Mouse (Mus musculus): ENCODE data around the gene Cpxm2. TPM values are rescaled to one million over a fixed set of nuclear protein-coding genes. Genes with fewer than 3 reads are reported as not detected.

The Cpxm2 gene
- polyA plus RNA-seq, 1 experiment from 2014 or later: 7.7 TPM

GRCm38 (mm10) chr7:132091551-132091950 is 63.0 kb downstream of the Cpxm2 start:
- no peaks in the 10 kb centered on the region for H3K36me3 ChIP-seq (ENCODE audit: insufficient read depth, low read length)
- H3K4me1 ChIP-seq (replicated peaks; ENCODE audit: insufficient read depth, low read length): no peaks in the 10 kb centered on the region
- ATAC-seq (replicated peaks; ENCODE audit: low FRiP score, low read depth): no peak
- no peak overlapping the region for H3K27ac ChIP-seq
- TF ChIP-seq CTCF (IDR thresholded peaks at IDR 0.05; ENCODE audit: low read depth): no peak
- H3K4me3 ChIP-seq (replicated peaks; ENCODE audit: low read depth, low read length): no peak overlapping the region
- no peak overlapping the region for H3K9ac ChIP-seq (ENCODE audit: low read depth, low read length)
- H3K4me2 ChIP-seq (ENCODE audit: low read length): no peak overlapping the region
- H3K9me3 ChIP-seq (replicated peaks; ENCODE audit: low read length): no peaks in the 10 kb centered on the region
- no peaks in the 10 kb centered on the region for H3K27me3 ChIP-seq (ENCODE audit: insufficient read depth, low read length)
- DNase-seq (ENCODE audit: low spot score): no peak
- WGBS: 81% methylated on average over 7 of the region's 7 CpGs

DNA sequence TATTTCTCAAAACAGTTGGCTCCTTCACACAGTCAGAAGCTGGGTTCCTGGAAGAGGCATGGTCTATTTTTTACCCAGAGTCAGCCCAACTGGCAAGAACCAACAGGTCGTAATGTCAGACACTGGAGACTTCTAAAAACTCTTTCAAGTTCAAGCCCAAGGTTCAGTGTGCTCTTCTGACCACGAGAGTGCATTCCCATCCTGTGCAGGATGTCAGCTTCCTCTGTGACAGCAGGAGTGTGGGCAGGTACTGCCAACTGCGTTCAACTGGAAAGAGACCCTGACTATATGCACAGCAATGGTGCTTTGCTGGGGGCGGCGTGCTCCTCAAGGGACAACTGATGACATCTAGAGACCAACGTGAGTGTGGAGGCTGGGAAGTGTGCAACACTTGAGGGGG is 65.9 kb downstream of the Cpxm2 start:
- no peaks in the 10 kb centered on the region for H3K36me3 ChIP-seq (ENCODE audit: insufficient read depth, low read length)
- H3K9ac ChIP-seq (ENCODE audit: low read depth, low read length): no peak overlapping the region
- no peak overlapping the region for H3K27ac ChIP-seq
- no peak overlapping the region for H3K4me2 ChIP-seq (ENCODE audit: low read length)
- H3K4me3 ChIP-seq (replicated peaks; ENCODE audit: low read depth, low read length): no peak overlapping the region
- no peak for DNase-seq (ENCODE audit: low spot score)
- no peak for ATAC-seq (replicated peaks; ENCODE audit: low FRiP score, low read depth)
- whole genome bisulfite sequencing: 52% methylated on average over 6 of the region's 6 CpGs
- no peak for TF ChIP-seq CTCF (IDR thresholded peaks at IDR 0.05; ENCODE audit: low read depth)
- no peaks in the 10 kb centered on the region for H3K4me1 ChIP-seq (replicated peaks; ENCODE audit: insufficient read depth, low read length)
- no peaks in the 10 kb centered on the region for H3K9me3 ChIP-seq (replicated peaks; ENCODE audit: low read length)
- H3K27me3 ChIP-seq (ENCODE audit: insufficient read depth, low read length): no peaks in the 10 kb centered on the region

DNA sequence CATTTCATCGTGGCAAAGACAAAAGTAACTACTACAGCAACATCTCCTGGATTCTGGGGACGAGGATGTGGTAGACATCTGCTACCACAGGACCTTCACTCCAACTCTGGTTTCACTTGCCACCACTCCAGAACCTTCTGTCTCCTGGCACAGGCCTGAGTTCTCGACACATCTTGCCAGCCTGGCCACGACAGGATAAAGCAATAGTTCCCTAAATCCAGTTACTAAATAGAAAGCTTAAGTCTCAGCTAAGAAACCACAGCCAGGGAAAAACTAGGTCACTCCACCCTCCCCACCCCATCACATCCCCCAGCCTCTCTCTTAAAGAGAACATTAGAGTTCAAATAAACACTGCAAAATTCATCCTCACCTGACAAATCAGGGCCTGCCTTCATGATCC is 66.4 kb downstream of the Cpxm2 start:
- Histone ChIP-seq H3K9me3 (replicated peaks; ENCODE audit: low read length) (no peaks in the 10 kb centered on the region), H3K4me2 (ENCODE audit: low read length) (no peak overlapping the region), H3K27ac (no peak overlapping the region), H3K27me3 (ENCODE audit: insufficient read depth, low read length) (no peaks in the 10 kb centered on the region), H3K9ac (ENCODE audit: low read depth, low read length) (no peak overlapping the region), H3K4me1 (replicated peaks; ENCODE audit: insufficient read depth, low read length) (no peaks in the 10 kb centered on the region), H3K4me3 (replicated peaks; ENCODE audit: low read depth, low read length) (no peak overlapping the region), H3K36me3 (ENCODE audit: insufficient read depth, low read length) (no peaks in the 10 kb centered on the region)
- DNase-seq (ENCODE audit: low spot score) (no peak), ATAC-seq (replicated peaks; ENCODE audit: low FRiP score, low read depth) (no peak)
- no peak for TF ChIP-seq CTCF (IDR thresholded peaks at IDR 0.05; ENCODE audit: low read depth)
- 83% methylated on average over 4 of the region's 4 CpGs for WGBS

GRCm38 (mm10) chr7:132075825-132076224 is 78.7 kb downstream of the Cpxm2 start:
- no peak for ATAC-seq (replicated peaks; ENCODE audit: low FRiP score, low read depth)
- no peaks in the 10 kb centered on the region for H3K4me1 ChIP-seq (replicated peaks; ENCODE audit: insufficient read depth, low read length)
- H3K36me3 ChIP-seq (ENCODE audit: insufficient read depth, low read length): no peaks in the 10 kb centered on the region
- H3K27me3 ChIP-seq (ENCODE audit: insufficient read depth, low read length): no peaks in the 10 kb centered on the region
- 47% methylated on average over 1 of the region's 1 CpGs for WGBS
- no peak overlapping the region for H3K4me2 ChIP-seq (ENCODE audit: low read length)
- no peak for TF ChIP-seq CTCF (IDR thresholded peaks at IDR 0.05; ENCODE audit: low read depth)
- H3K27ac ChIP-seq: no peak overlapping the region
- H3K9ac ChIP-seq (ENCODE audit: low read depth, low read length): no peak overlapping the region
- no peaks in the 10 kb centered on the region for H3K9me3 ChIP-seq (replicated peaks; ENCODE audit: low read length)
- no peak overlapping the region for H3K4me3 ChIP-seq (replicated peaks; ENCODE audit: low read depth, low read length)
- DNase-seq (ENCODE audit: low spot score): no peak

DNA sequence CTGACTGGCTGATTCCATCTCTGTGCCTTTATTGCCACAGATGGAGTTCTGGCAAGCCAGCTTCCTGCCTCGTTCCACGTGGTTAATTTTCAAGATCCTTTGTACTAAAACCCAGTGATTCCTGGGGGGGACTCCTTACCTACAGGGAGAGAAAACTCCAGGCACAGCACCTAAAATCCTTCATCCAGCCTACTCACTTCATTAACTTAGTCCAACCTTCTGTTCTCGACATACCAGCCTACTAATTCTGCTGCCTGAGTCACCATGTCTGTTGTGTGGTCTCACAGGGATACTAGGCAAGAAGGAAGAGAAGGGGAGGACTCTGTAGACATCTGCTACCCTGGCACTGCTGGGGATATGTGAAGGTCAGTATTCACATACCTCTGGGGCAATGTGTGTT is 80.0 kb downstream of the Cpxm2 start:
- Histone ChIP-seq H3K27me3 (ENCODE audit: insufficient read depth, low read length) (no peaks in the 10 kb centered on the region), H3K9ac (ENCODE audit: low read depth, low read length) (no peak overlapping the region), H3K36me3 (ENCODE audit: insufficient read depth, low read length) (no peaks in the 10 kb centered on the region), H3K27ac (no peak overlapping the region), H3K4me2 (ENCODE audit: low read length) (no peak overlapping the region), H3K4me3 (replicated peaks; ENCODE audit: low read depth, low read length) (no peak overlapping the region), H3K4me1 (replicated peaks; ENCODE audit: insufficient read depth, low read length) (no peaks in the 10 kb centered on the region), H3K9me3 (replicated peaks; ENCODE audit: low read length) (no peaks in the 10 kb centered on the region)
- no peak for DNase-seq (ENCODE audit: low spot score)
- ATAC-seq (replicated peaks; ENCODE audit: low FRiP score, low read depth): no peak
- no peak for TF ChIP-seq CTCF (IDR thresholded peaks at IDR 0.05; ENCODE audit: low read depth)
- 35% methylated on average over 3 of the region's 3 CpGs for WGBS

- Histone ChIP-seq H3K9ac (ENCODE audit: low read depth, low read length) (no peak overlapping the region), H3K4me1 (replicated peaks; ENCODE audit: insufficient read depth, low read length) (no peaks in the 10 kb centered on the region), H3K27ac (no peak overlapping the region), H3K36me3 (ENCODE audit: insufficient read depth, low read length) (no peaks in the 10 kb centered on the region), H3K4me3 (replicated peaks; ENCODE audit: low read depth, low read length) (no peak overlapping the region), H3K4me2 (ENCODE audit: low read length) (no peak overlapping the region), H3K27me3 (ENCODE audit: insufficient read depth, low read length) (no peaks in the 10 kb centered on the region), H3K9me3 (replicated peaks; ENCODE audit: low read length) (no peaks in the 10 kb centered on the region)
- no peak for DNase-seq (ENCODE audit: low spot score)
- 79% methylated on average over 6 of the region's 6 CpGs for WGBS
- ATAC-seq (replicated peaks; ENCODE audit: low FRiP score, low read depth): no peak
- TF ChIP-seq CTCF (IDR thresholded peaks at IDR 0.05; ENCODE audit: low read depth): no peak
Observed at GRCm38 (mm10) chr7:132070877-132071625, 83.5 kb downstream of the Cpxm2 start.

DNA sequence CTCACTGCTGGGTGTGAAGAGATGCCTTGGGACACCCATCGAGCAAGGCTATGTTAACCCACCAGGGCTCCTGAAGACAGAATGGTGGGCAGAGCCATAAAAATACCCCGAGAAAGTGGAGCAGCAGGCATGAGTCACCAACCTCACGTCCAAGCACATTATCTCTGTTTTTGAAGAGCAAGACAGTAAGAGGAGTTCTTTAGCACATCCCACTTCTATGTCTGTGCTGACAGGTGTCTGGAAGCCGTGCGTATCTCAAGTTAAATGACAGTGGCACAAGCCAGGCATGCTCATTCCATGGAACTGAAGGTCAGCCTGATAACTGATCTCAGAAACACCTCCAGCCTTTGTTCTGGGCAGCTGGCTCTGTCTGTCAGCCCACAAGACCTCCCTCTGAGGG is 86.6 kb downstream of the Cpxm2 start:
- H3K4me1 ChIP-seq (replicated peaks; ENCODE audit: insufficient read depth, low read length): no peaks in the 10 kb centered on the region
- DNase-seq (ENCODE audit: low spot score) (no peak), ATAC-seq (replicated peaks; ENCODE audit: low FRiP score, low read depth) (no peak)
- no peak for TF ChIP-seq CTCF (IDR thresholded peaks at IDR 0.05; ENCODE audit: low read depth)
- H3K9me3 ChIP-seq (replicated peaks; ENCODE audit: low read length): no peaks in the 10 kb centered on the region
- H3K36me3 ChIP-seq (ENCODE audit: insufficient read depth, low read length): no peaks in the 10 kb centered on the region
- no peaks in the 10 kb centered on the region for H3K27me3 ChIP-seq (ENCODE audit: insufficient read depth, low read length)
- WGBS: 68% methylated on average over 5 of the region's 5 CpGs
- no peak overlapping the region for H3K4me3 ChIP-seq (replicated peaks; ENCODE audit: low read depth, low read length)
- no peak overlapping the region for H3K9ac ChIP-seq (ENCODE audit: low read depth, low read length)
- no peak overlapping the region for H3K4me2 ChIP-seq (ENCODE audit: low read length)
- H3K27ac ChIP-seq: no peak overlapping the region
